Mouse (Mus musculus): ENCODE measurements around the gene Polr1e.

DNA sequence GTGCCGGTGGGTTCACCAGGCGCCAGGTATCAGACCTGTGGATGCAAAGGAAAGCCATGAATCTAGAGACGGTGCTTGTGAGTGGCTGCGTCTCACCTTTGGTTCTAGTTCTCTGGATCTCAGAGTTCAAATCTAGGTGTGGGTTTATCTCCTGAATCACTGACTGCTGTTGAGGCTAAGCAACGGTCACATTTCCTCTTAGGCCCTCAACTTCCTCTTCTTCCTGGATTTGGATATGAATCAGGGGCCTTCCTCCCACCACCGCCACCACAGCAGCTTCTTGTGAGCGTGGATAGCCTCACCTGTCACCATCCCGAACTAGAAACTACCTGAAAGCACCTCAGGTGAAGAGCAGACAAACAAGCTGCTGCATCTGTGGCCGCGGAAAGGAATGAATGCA, 17.7 kb downstream of the Polr1e start:
- TF ChIP-seq CTCF (IDR thresholded peaks at IDR 0.05; ENCODE audit: low read depth) (no peak), EP300 (optimal IDR thresholded peaks at IDR 0.05) (no peak)
